Mouse (Mus musculus) megakaryocyte, embryonic 14.5 days (primary cell): ENCODE data around the gene Crtc2. TPM values are rescaled to one million over a fixed set of nuclear protein-coding genes. Genes with fewer than 3 reads are reported as not detected.

ENCODE experiments used
- H3K27me3 ChIP-seq: replicated peaks from 2 replicates; pipeline ENCODE3; 2012; ENCODE audit warnings: inconsistent platforms
- H3K36me3 ChIP-seq: replicated peaks from 2 replicates; pipeline ENCODE3; 2012; ENCODE audit warnings: low read length, inconsistent platforms, mixed read lengths
- H3K4me1 ChIP-seq: 2 replicates; pipeline ENCODE4 v1.6.1; 2012; ENCODE audit warnings: inconsistent platforms
- H3K4me3 ChIP-seq: replicated peaks from 2 replicates; pipeline ENCODE3; 2012; ENCODE audit warnings: moderate library complexity, mild to moderate bottlenecking, inconsistent platforms
- H3K9me3 ChIP-seq: 2 replicates; pipeline ENCODE4 v1.6.1; 2012; ENCODE audit warnings: inconsistent platforms
- FLI1 ChIP-seq: IDR thresholded peaks from 2 replicates; pipeline ENCODE4 v1.6.1; 2012; ENCODE audit warnings: low read length, inconsistent platforms, mixed read lengths
- GATA1 ChIP-seq: IDR thresholded peaks from 3 replicates; pipeline ENCODE4 v1.6.1; 2012; ENCODE audit warnings: mixed read lengths, low read length, inconsistent platforms, borderline replicate concordance
- polyA plus RNA-seq: library from polyadenylated mRNA; stranded (reverse); fragments of >175 nt; gene quantifications from 2 replicates; pipeline ENCODE4 v1.2.3, GENCODE M21; 2012; ENCODE audit warnings: low replicate concordance; ENCODE audit not compliant: insufficient read depth

Crtc2 gene
- 53.7 and 79.0 TPM in 2 replicates for polyA plus RNA-seq

DNA sequence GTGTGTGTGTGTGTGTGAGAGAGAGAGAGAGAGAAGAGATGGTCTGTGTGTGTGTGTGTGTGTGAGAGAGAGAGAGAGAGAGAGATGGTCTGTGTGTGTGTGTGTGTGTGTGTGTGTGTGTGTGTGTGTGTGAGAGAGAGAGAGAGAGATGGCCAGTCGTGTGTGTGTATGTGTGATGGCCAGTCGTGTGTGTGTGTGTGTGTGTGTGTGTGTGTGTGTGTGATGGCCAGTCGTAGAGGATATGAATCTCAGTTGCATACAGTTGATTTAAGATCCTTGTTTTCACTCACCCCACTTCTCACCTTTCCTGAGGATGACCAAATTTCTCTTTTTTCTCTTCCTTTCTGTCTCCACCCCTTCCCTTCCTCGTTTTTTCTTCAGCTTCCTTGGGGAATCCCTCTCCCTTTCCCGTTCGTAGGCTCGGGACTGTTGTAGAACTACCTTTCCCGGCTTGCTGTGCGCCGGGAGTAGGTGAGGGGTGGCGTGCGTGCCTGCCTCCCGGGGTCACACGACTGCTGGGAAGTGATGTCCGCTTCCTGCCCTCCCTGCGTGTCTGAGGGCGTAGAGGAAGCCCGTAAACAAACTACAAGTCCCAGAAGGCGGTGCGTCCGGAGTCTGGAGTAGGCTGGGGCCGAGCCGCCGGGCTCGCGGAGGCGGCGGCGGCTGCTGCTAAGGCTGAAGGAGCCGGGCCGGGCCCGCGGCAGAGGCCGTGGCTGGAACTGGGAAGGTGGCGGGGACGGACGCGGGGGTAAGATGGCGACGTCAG is at the start of gene Crtc2:
Gene Crtc2 (plus strand): TSS at position 511 of the 766 bp plus-strand sequence.
- peaks cover 50% of the 10 kb centered on the region for H3K4me1 ChIP-seq
- TF ChIP-seq GATA1 (no peak), FLI1 (0 out of 2 replicates have a peak, but pooled peaks have one; percentile 25)
- H3K27me3 ChIP-seq = no peaks in the 10 kb centered on the region
- H3K4me3 ChIP-seq = peak within 1 kb of the TSS; percentile 96
- peaks cover 57% of the 10 kb centered on the region for H3K36me3 ChIP-seq
- no peaks in the 10 kb centered on the region for H3K9me3 ChIP-seq

DNA sequence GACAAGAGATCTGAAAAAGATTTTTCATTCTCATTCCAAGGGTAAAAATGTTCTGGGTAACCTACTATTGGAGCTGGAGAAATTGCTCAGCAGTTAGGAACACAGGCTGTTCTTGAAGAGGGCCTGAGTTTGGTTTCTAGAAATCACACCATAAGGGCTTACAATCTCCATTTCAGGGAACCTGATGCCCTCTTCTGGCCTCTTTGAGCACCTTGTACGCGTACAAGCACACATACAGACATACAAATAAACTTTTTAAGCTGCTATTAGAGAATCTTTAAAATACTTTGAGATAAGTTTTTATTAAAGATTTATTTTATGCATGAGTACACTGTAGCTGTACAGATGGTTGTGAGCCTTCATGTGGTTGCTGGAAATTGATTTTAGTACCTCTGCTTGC is 49.4 kb upstream of the Crtc2 start:
- H3K36me3 ChIP-seq = peaks cover 25% of the 10 kb centered on the region
- no peaks in the 10 kb centered on the region for H3K27me3 ChIP-seq
- no peak overlapping the region for H3K4me3 ChIP-seq
- peaks cover 10% of the 10 kb centered on the region for H3K4me1 ChIP-seq
- TF ChIP-seq GATA1 (no peak), FLI1 (no peak)
- no peaks in the 10 kb centered on the region for H3K9me3 ChIP-seq

DNA sequence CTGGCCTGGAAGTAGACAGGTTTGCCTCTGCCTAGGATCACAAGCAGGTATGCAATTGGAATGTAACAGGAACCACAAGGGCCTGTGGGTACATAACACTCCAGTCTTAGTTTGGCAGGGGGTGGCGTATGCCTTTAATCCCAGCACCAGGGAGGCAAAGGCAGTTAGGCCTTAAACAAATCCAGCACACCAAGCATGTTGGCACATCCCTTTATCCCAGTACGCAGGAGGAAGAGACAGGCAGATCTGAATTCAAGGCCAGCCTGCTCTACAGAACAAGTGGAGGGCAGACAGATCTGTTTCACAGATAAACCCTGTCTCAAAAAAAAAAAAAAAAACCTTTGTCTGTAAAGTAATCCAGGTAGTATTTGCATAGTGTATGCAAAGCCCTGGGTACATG is 45.3 kb upstream of the Crtc2 start:
- Histone ChIP-seq H3K27me3 (no peaks in the 10 kb centered on the region), H3K9me3 (no peaks in the 10 kb centered on the region), H3K4me3 (no peak overlapping the region), H3K36me3 (peaks cover 55% of the 10 kb centered on the region), H3K4me1 (peaks cover 31% of the 10 kb centered on the region)
- TF ChIP-seq FLI1 = no peak
- no peak for TF ChIP-seq GATA1

DNA sequence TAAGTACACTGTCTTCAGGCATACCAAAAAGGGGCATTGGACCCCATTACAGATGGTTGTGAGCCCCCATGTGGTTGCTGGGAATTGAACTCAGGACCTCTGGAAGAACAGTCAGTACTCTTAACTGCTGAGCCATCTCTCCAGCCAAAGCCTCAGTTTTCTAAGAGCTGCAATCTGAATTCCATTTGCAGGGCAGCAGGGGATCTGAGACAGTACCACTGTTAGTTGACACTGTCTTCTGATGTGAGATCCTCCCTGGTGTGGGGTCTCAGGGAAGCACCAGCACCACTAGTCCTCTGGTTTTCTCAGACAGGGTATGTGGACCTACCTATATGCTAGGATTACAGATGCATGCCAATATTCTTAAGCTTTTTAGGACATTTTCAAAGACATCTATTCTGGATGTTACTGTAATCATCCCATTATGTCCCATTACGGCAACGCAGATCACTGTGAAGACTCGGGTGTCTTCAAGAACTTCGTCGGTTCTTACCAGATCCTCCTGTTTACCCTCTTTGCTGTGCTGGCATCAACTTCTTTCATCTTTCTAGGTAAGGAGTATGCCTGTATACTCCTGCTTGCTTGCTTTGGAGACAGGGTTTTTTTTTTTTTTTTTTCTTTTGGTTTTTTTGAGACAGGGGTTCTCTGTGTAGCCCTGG is 43.9 kb upstream of the Crtc2 start:
- TF ChIP-seq GATA1 (no peak), FLI1 (no peak)
- no peak overlapping the region for H3K4me3 ChIP-seq
- peaks cover 38% of the 10 kb centered on the region for H3K4me1 ChIP-seq
- H3K27me3 ChIP-seq = no peaks in the 10 kb centered on the region
- no peaks in the 10 kb centered on the region for H3K9me3 ChIP-seq
- peaks cover 55% of the 10 kb centered on the region for H3K36me3 ChIP-seq

DNA sequence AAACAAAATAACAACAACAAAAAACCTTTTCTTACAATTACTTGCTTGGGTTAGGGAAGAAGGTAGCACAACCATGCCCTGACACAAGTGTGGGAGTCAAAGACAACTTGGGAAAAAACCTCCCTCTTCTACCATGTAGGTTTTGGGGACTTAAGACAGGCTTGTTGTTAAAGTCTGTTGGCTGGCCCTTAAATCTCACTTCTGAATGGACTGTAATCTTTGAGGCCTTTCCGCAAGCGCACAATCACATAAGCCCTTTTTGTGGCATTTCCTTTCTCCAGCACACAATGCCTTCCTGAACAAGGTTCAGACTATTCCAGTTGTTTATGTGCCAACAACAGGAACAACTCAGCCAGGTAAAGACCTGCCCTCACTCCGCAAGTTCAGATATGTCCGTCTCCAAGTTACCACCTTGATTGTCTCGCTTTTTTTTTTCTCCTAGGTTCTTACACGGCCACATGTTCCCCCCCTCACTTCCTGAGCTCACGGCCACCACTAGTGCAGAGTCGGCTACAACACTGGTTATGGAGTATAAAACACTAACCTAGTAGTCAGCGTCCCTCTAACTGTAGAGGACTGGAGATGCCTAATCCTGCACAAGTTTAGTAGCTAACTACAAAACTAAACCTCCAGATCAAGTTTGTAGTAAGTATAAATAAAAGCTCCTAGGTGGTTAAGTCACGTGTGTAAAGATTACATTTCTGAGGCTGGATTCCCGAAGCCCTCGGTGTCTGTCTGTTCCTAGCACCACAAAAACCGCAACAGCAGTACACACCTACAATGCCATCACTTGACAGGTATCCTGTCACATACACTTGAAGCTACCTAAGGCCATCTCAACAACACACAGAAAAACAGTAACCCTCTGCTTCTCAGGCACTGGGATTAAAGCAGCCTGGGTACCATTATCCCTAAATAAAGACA is 42.2 kb upstream of the Crtc2 start:
- Histone ChIP-seq H3K4me3 (peak overlapping the region; percentile 97), H3K4me1 (peaks cover 45% of the 10 kb centered on the region), H3K36me3 (peaks cover 53% of the 10 kb centered on the region), H3K9me3 (no peaks in the 10 kb centered on the region), H3K27me3 (no peaks in the 10 kb centered on the region)
- TF ChIP-seq FLI1 (no peak), GATA1 (no peak)

- Histone ChIP-seq H3K27me3 (no peaks in the 10 kb centered on the region), H3K36me3 (peaks cover 49% of the 10 kb centered on the region), H3K4me3 (peak overlapping the region; percentile 97), H3K9me3 (no peaks in the 10 kb centered on the region), H3K4me1 (peaks cover 54% of the 10 kb centered on the region)
- no peak for TF ChIP-seq FLI1
- TF ChIP-seq GATA1 = no peak
These were observed 41.2 kb upstream of the Crtc2 start for GRCm38 (mm10) chr3:90212723-90213122.

GRCm38 (mm10) chr3:90213377-90213866 is 40.5 kb upstream of the Crtc2 start, which contains the start of the genes Rps27 and Rab13:
TSS of gene Rps27 (minus strand) at chr3:90213651.
TSS of gene Rab13 (plus strand) at chr3:90213695.
- Histone ChIP-seq H3K4me1 (peaks cover 60% of the 10 kb centered on the region), H3K27me3 (no peaks in the 10 kb centered on the region), H3K9me3 (no peaks in the 10 kb centered on the region), H3K4me3 (peak within 1 kb of the TSS; percentile 97), H3K36me3 (peaks cover 42% of the 10 kb centered on the region)
- TF ChIP-seq GATA1 (peak; percentile 87), FLI1 (peak; percentile 98)

DNA sequence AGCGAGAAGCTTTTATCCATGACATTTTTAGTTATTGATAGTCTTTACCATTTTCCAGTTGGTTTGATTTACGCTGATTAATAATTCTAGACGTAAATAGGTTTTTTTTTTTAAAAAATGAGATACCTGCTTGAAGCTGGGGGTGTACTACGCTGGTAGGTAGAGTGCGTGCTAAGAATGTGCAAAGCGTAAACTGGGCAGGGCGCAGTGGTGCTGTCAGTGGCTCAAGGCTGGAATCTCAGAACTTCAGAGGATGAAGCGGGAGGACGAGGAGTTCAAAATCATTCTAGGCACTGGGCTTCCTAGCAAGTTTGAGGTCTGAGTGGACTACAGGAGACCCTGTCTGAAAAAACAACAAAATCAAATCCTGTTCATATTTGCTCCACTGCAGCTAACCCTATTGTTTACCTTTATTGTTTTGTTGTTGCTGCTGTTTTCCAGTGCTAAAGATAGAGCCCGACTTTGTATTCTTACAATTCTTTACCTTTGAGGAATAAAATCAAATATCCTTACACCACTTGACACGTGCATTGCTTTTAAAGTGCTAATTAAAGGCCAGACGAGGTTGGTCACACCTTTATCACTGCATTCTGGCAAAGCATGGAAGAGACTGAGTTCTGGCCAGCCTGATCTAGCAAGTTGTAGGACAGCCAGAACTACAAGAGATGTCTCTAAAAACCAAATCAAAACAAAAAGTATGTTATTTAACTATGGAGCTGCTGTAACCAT is 39.8 kb upstream of the Crtc2 start:
- Histone ChIP-seq H3K36me3 (peaks cover 35% of the 10 kb centered on the region), H3K4me1 (peaks cover 60% of the 10 kb centered on the region), H3K4me3 (peak overlapping the region; percentile 97), H3K9me3 (no peaks in the 10 kb centered on the region), H3K27me3 (no peaks in the 10 kb centered on the region)
- no peak for TF ChIP-seq GATA1
- TF ChIP-seq FLI1 = no peak

DNA sequence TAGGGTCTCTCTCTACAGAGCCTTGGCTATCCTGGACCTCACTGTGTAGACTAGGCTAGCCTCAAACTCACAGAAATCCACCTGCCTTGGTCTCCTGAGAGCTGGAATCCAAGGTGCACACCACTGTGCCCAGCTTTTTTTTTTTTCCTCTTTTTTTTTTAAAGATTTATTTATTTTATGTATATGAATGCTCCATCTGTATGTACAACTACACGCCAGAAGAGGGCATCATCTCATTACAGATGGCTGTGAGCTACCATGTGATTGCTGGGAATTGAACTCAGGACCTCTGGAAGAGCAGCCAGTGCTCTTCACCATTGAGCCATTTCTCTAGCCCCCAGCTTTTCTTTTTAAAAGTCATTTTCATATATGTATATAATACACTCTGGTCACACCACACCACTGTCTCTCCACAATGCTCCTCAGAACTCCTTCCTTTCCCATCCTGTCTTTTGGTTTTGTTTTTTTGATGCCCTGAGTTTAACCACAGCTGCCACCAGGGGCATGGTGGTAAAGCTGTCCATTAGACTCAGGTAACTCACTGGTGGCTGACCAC is 38.1 kb upstream of the Crtc2 start:
- peaks cover 64% of the 10 kb centered on the region for H3K4me1 ChIP-seq
- no peak overlapping the region for H3K4me3 ChIP-seq
- no peaks in the 10 kb centered on the region for H3K9me3 ChIP-seq
- H3K27me3 ChIP-seq = no peaks in the 10 kb centered on the region
- TF ChIP-seq FLI1 (no peak), GATA1 (no peak)
- peaks cover 19% of the 10 kb centered on the region for H3K36me3 ChIP-seq
